Mouse (Mus musculus) forebrain, embryonic 13.5 days (tissue): ENCODE measurements at regions not wholly inside any gene's neighbourhood (a gene's known extent, or its start where the extent isn't known, plus 50 kb on each side); places are given as distances from the start of the nearest gene placed in this dataset.
"Not testable (repeated sequence)": the region's sequence is repeated elsewhere in the genome, so short reads cannot be mapped to it uniquely, and the experiment has no call there.

Source experiments
- ATAC-seq: fragments of 200-750 bp; cut with Nextera tagmentation; 2 replicates; pipeline ENCODE4 v1.8.0; 2017
- H3K27ac ChIP-seq: fragments of 300-500 bp; sonication (generic); 2 replicates; pipeline ENCODE4 v1.5.1; 2015; ENCODE audit warnings: inconsistent platforms, mild to moderate bottlenecking, moderate library complexity
- H3K27me3 ChIP-seq: fragments of 300-500 bp; sonication (generic); 2 replicates; pipeline ENCODE4 v1.6.1; 2015; ENCODE audit warnings: mild to moderate bottlenecking, inconsistent platforms
- H3K36me3 ChIP-seq: fragments of 300-500 bp; sonication (generic); 2 replicates; pipeline ENCODE4 v1.6.1; 2015; ENCODE audit warnings: mild to moderate bottlenecking, inconsistent platforms; ENCODE audit not compliant: poor library complexity, severe bottlenecking
- H3K4me1 ChIP-seq: fragments of 300-500 bp; sonication (generic); 2 replicates; pipeline ENCODE4 v1.6.1; 2015; ENCODE audit warnings: inconsistent platforms
- H3K4me2 ChIP-seq: fragments of 300-500 bp; sonication (generic); 2 replicates; pipeline ENCODE4 v1.6.1; 2015; ENCODE audit warnings: inconsistent platforms, mild to moderate bottlenecking, moderate library complexity
- H3K4me3 ChIP-seq: fragments of 300-500 bp; sonication (generic); 2 replicates; pipeline ENCODE4 v1.5.1; 2015; ENCODE audit warnings: mild to moderate bottlenecking, inconsistent platforms
- H3K9ac ChIP-seq: fragments of 300-500 bp; sonication (generic); 2 replicates; pipeline ENCODE4 v1.6.1; 2015; ENCODE audit warnings: mild to moderate bottlenecking, inconsistent platforms
- H3K9me3 ChIP-seq: fragments of 300-500 bp; sonication (generic); replicated peaks from 2 replicates; pipeline ENCODE4 v1.6.1; 2016; ENCODE audit warnings: inconsistent platforms
- whole genome bisulfite sequencing: fragments of 180-500 bp; shearing (Covaris S2); methylation state at CpG from one replicate; pipeline ENCODE4 v1.1.7; 2015; 5-methylcytosine and 5-hydroxymethylcytosine counted together

GRCm38 (mm10) chr1:176618896-176619295, 195.0 kb downstream of the Cep170 start:
- 80% methylated on average over 4 of the region's 4 CpGs for WGBS
- Histone ChIP-seq H3K27ac (no peak overlapping the region), H3K4me3 (no peak overlapping the region), H3K4me1 (no peaks in the 10 kb centered on the region), H3K9ac (no peak overlapping the region), H3K9me3 (no peaks in the 10 kb centered on the region), H3K4me2 (no peak overlapping the region), H3K27me3 (no peaks in the 10 kb centered on the region), H3K36me3 (no peaks in the 10 kb centered on the region)
- ATAC-seq, result no peak

- Histone ChIP-seq H3K4me1 (no peaks in the 10 kb centered on the region), H3K27ac (no peak overlapping the region), H3K36me3 (no peaks in the 10 kb centered on the region), H3K4me2 (no peak overlapping the region), H3K9ac (no peak overlapping the region), H3K4me3 (no peak overlapping the region), H3K9me3 (no peaks in the 10 kb centered on the region), H3K27me3 (no peaks in the 10 kb centered on the region)
- 51% methylated on average over 2 of the region's 2 CpGs for WGBS
- 0 out of 2 replicates have a peak, but pooled peaks have one; percentile 48 for ATAC-seq
These were observed 198.2 kb downstream of the Cep170 start for GRCm38 (mm10) chr1:176615673-176616072.

GRCm38 (mm10) chr1:176594312-176594711, 219.6 kb downstream of the Cep170 start:
- H3K9me3 ChIP-seq, result no peaks in the 10 kb centered on the region
- no peaks in the 10 kb centered on the region for H3K27me3 ChIP-seq
- no peak overlapping the region for H3K4me2 ChIP-seq
- no peaks in the 10 kb centered on the region for H3K4me1 ChIP-seq
- no peak overlapping the region for H3K4me3 ChIP-seq
- no peak overlapping the region for H3K27ac ChIP-seq
- H3K36me3 ChIP-seq, result no peaks in the 10 kb centered on the region
- 80% methylated on average over 2 of the region's 2 CpGs for WGBS
- H3K9ac ChIP-seq, result no peak overlapping the region
- no peak for ATAC-seq

GRCm38 (mm10) chr1:176588144-176588543, 225.7 kb downstream of the Cep170 start:
- no peak for ATAC-seq
- no peaks in the 10 kb centered on the region for H3K4me1 ChIP-seq
- H3K27me3 ChIP-seq, result no peaks in the 10 kb centered on the region
- H3K9me3 ChIP-seq, result no peaks in the 10 kb centered on the region; the same call in 1 of the 2 replicates
- no peak overlapping the region for H3K4me2 ChIP-seq
- no peaks in the 10 kb centered on the region for H3K36me3 ChIP-seq
- no peak overlapping the region for H3K9ac ChIP-seq
- H3K27ac ChIP-seq, result no peak overlapping the region
- WGBS, result 36% methylated on average over 2 of the region's 2 CpGs
- no peak overlapping the region for H3K4me3 ChIP-seq

GRCm38 (mm10) chr1:176573703-176574102, 240.2 kb downstream of the Cep170 start:
- H3K9ac ChIP-seq, result no peak overlapping the region
- no peaks in the 10 kb centered on the region for H3K36me3 ChIP-seq
- no peak for ATAC-seq
- H3K27ac ChIP-seq, result no peak overlapping the region
- H3K4me1 ChIP-seq, result no peaks in the 10 kb centered on the region
- no peaks in the 10 kb centered on the region for H3K27me3 ChIP-seq
- no peak overlapping the region for H3K4me3 ChIP-seq
- 9% methylated on average over 1 of the region's 1 CpGs for WGBS
- H3K9me3 ChIP-seq, result no peaks in the 10 kb centered on the region
- H3K4me2 ChIP-seq, result no peak overlapping the region

GRCm38 (mm10) chr1:176558457-176559415, 255.1 kb downstream of the Cep170 start:
- 40% methylated on average over 11 of the region's 11 CpGs for WGBS

GRCm38 (mm10) chr1:176534417-176534816, 259.3 kb upstream of the Pld5 start:
- 96% methylated on average over 4 of the region's 4 CpGs for WGBS
- no peaks in the 10 kb centered on the region for H3K36me3 ChIP-seq
- no peak for ATAC-seq

More at GRCm38 (mm10) chr1:176558457-176559415, 255.1 kb downstream of the Cep170 start:
- H3K4me3 ChIP-seq, result no peak overlapping the region
- no peaks in the 10 kb centered on the region for H3K27me3 ChIP-seq
- H3K4me1 ChIP-seq, result peaks cover 12% of the 10 kb centered on the region
- H3K36me3 ChIP-seq, result no peaks in the 10 kb centered on the region
- ATAC-seq, result peak; percentile 93
- H3K27ac ChIP-seq, result no peak overlapping the region
- H3K4me2 ChIP-seq, result no peak overlapping the region
- no peaks in the 10 kb centered on the region for H3K9me3 ChIP-seq
- no peak overlapping the region for H3K9ac ChIP-seq

GRCm38 (mm10) chr1:176529037-176529436, 253.9 kb upstream of the Pld5 start:
- Histone ChIP-seq H3K27ac (no peak overlapping the region), H3K4me1 (no peaks in the 10 kb centered on the region), H3K9ac (no peak overlapping the region), H3K9me3 (no peaks in the 10 kb centered on the region), H3K36me3 (no peaks in the 10 kb centered on the region), H3K27me3 (no peaks in the 10 kb centered on the region), H3K4me3 (no peak overlapping the region), H3K4me2 (no peak overlapping the region)
- ATAC-seq, result no peak; the same call in 1 of the 2 replicates
- WGBS, result 76% methylated on average over 2 of the region's 2 CpGs

More at GRCm38 (mm10) chr1:176534417-176534816, 259.3 kb upstream of the Pld5 start:
- H3K9me3 ChIP-seq, result no peaks in the 10 kb centered on the region
- H3K4me3 ChIP-seq, result no peak overlapping the region
- no peak overlapping the region for H3K27ac ChIP-seq
- H3K4me2 ChIP-seq, result no peak overlapping the region
- H3K27me3 ChIP-seq, result no peaks in the 10 kb centered on the region
- H3K9ac ChIP-seq, result no peak overlapping the region
- no peaks in the 10 kb centered on the region for H3K4me1 ChIP-seq

GRCm38 (mm10) chr1:176511467-176511866, 236.4 kb upstream of the Pld5 start:
- Histone ChIP-seq H3K36me3 (no peaks in the 10 kb centered on the region), H3K9ac (no peak overlapping the region), H3K9me3 (no peaks in the 10 kb centered on the region), H3K4me2 (no peak overlapping the region), H3K27me3 (no peaks in the 10 kb centered on the region), H3K4me3 (no peak overlapping the region), H3K4me1 (peaks cover 3% of the 10 kb centered on the region; the same call in 1 of the 2 replicates), H3K27ac (no peak overlapping the region)
- 24% methylated on average over 3 of the region's 3 CpGs for WGBS
- no peak for ATAC-seq

GRCm38 (mm10) chr1:176505441-176505840, 230.3 kb upstream of the Pld5 start:
- WGBS, result 85% methylated on average over 3 of the region's 3 CpGs
- H3K4me1 ChIP-seq, result no peaks in the 10 kb centered on the region
- H3K36me3 ChIP-seq, result no peaks in the 10 kb centered on the region
- no peaks in the 10 kb centered on the region for H3K9me3 ChIP-seq
- no peak overlapping the region for H3K9ac ChIP-seq
- no peak overlapping the region for H3K4me3 ChIP-seq
- H3K4me2 ChIP-seq, result no peak overlapping the region
- no peaks in the 10 kb centered on the region for H3K27me3 ChIP-seq
- no peak for ATAC-seq
- no peak overlapping the region for H3K27ac ChIP-seq

- not testable (repeated sequence) for H3K27me3 ChIP-seq, H3K27ac ChIP-seq, H3K4me2 ChIP-seq, H3K4me3 ChIP-seq, ATAC-seq, H3K4me1 ChIP-seq, H3K9ac ChIP-seq, H3K9me3 ChIP-seq, H3K36me3 ChIP-seq
- WGBS, result 73% methylated on average over 6 of the region's 6 CpGs
These were observed 229.6 kb upstream of the Pld5 start for GRCm38 (mm10) chr1:176504731-176505130.

GRCm38 (mm10) chr1:176499010-176499650, 224.0 kb upstream of the Pld5 start:
- 87% methylated on average over 6 of the region's 6 CpGs for WGBS
- Histone ChIP-seq H3K4me3 (no peak overlapping the region), H3K9me3 (no peaks in the 10 kb centered on the region), H3K27me3 (no peaks in the 10 kb centered on the region), H3K4me2 (no peak overlapping the region), H3K27ac (no peak overlapping the region), H3K9ac (no peak overlapping the region), H3K36me3 (no peaks in the 10 kb centered on the region), H3K4me1 (no peaks in the 10 kb centered on the region)
- no peak for ATAC-seq
